In genomic region chr7:79273738-79274472, GRCm38 (mm10) we compare ENCODE assay signal across 7 mouse cellular contexts. TPM values are rescaled to one million over a fixed set of nuclear protein-coding genes. Genes with fewer than 3 reads are reported as not detected.
A peak's percentile ranks its signal among the peaks of the same experiment; 100 is the strongest.
DNase-seq lines count a peak whose midpoint lies in the region; ATAC-seq and TF ChIP-seq lines count a peak whose summit lies in the region.

No protein-coding gene starts in this region.

- peak overlapping the region; percentile 96 for H3K4me3 ChIP-seq in E14TG2a.4 (replicated peaks; ENCODE audit: low read length)
- peak overlapping the region; percentile 77 for H3K4me3 ChIP-seq in hindbrain, embryonic 12.5 days
- peak overlapping the region; percentile 87 for H3K4me3 ChIP-seq in limb, embryonic 15.5 days
- peak overlapping the region; percentile 77 for H3K4me3 ChIP-seq in olfactory bulb, adult 2 months (ENCODE audit: insufficient read depth, low read depth, low read length)

- peak overlapping the region; percentile 85 for H3K27ac ChIP-seq in hindbrain, embryonic 12.5 days
- peak overlapping the region; percentile 71 for H3K27ac ChIP-seq in limb, embryonic 15.5 days
- peak overlapping the region; percentile 27 for H3K27ac ChIP-seq in olfactory bulb, adult 2 months (ENCODE audit: insufficient read depth, low read depth, low read length)

- TF ChIP-seq POLR2A in olfactory bulb, adult 2 months (IDR thresholded peaks at IDR 0.05; ENCODE audit: insufficient read depth, low read depth, low read length), result no peak

- ATAC-seq in erythroblast, adult 5-6 weeks (replicated peaks; ENCODE audit: low FRiP score, poor library complexity, severe bottlenecking), result peak; percentile 3; the same call in 1 of the 2 replicates
- ATAC-seq in hindbrain, embryonic 12.5 days (ENCODE audit: low FRiP score), result no peak
- ATAC-seq in limb, embryonic 15.5 days (ENCODE audit: insufficient number of reproducible peaks, low FRiP score, low TSS enrichment, low read depth), result no peak

- peak; percentile 46 to 59 for DNase-seq in adrenal gland, adult 18-20 months (ENCODE audit: low spot score in 2 of 2)
- no peak for DNase-seq in layer of hippocampus, adult 18-20 months (ENCODE audit: low spot score in 2 of 2)

- 0 out of 2 replicates have a peak, but pooled peaks cover 2% of the 10 kb centered on the region for H3K36me3 ChIP-seq in E14TG2a.4 (ENCODE audit: insufficient read depth, low read length)
- no peaks in the 10 kb centered on the region for H3K36me3 ChIP-seq in hindbrain, embryonic 12.5 days
- no peaks in the 10 kb centered on the region for H3K36me3 ChIP-seq in limb, embryonic 15.5 days

- no peak for TF ChIP-seq CTCF in E14TG2a.4 (conservative IDR thresholded peaks at IDR 0.05; ENCODE audit: low read length)
- TF ChIP-seq CTCF in olfactory bulb, adult 2 months (IDR thresholded peaks at IDR 0.05; ENCODE audit: insufficient read depth, low read depth, low read length), result no peak

- H3K4me1 ChIP-seq in E14TG2a.4 (replicated peaks; ENCODE audit: low read depth, low read length), result peaks cover 90% of the 10 kb centered on the region
- peaks cover 47% of the 10 kb centered on the region for H3K4me1 ChIP-seq in hindbrain, embryonic 12.5 days
- peaks cover 34% of the 10 kb centered on the region for H3K4me1 ChIP-seq in limb, embryonic 15.5 days
- peaks cover 33% of the 10 kb centered on the region for H3K4me1 ChIP-seq in olfactory bulb, adult 2 months (ENCODE audit: control insufficient read depth, insufficient read depth, low read length)

- no peaks in the 10 kb centered on the region for H3K27me3 ChIP-seq in E14TG2a.4 (ENCODE audit: insufficient read depth, low read length)
- H3K27me3 ChIP-seq in hindbrain, embryonic 12.5 days, result no peaks in the 10 kb centered on the region
- H3K27me3 ChIP-seq in limb, embryonic 15.5 days, result no peaks in the 10 kb centered on the region

- 18% methylated on average over 15 of the region's 15 CpGs for WGBS in hindbrain, embryonic 12.5 days
- WGBS in limb, embryonic 15.5 days, result 14% methylated on average over 15 of the region's 15 CpGs
- 4% methylated on average over 15 of the region's 15 CpGs for WGBS in olfactory bulb, adult 2 months

- peak overlapping the region; percentile 80 for H3K4me2 ChIP-seq in hindbrain, embryonic 12.5 days (replicated peaks)
- peak overlapping the region; percentile 81 for H3K4me2 ChIP-seq in limb, embryonic 15.5 days

- peak overlapping the region; percentile 74 for H3K9ac ChIP-seq in hindbrain, embryonic 12.5 days
- peak overlapping the region; percentile 68 for H3K9ac ChIP-seq in limb, embryonic 15.5 days

- H3K9me3 ChIP-seq in E14TG2a.4 (ENCODE audit: low read length), result no peaks in the 10 kb centered on the region
- H3K9me3 ChIP-seq in hindbrain, embryonic 12.5 days (replicated peaks), result no peaks in the 10 kb centered on the region
- H3K9me3 ChIP-seq in limb, embryonic 15.5 days, result no peaks in the 10 kb centered on the region

RNA-seq across cellular contexts. Expression of gene Abhd2, which starts 0.9 kb away (rescaled TPM):
- 1,000 to 10,000 TPM; 1,132 to 1,460 TPM for total RNA-seq in adrenal gland, adult 18-20 months (2021)
- 19.0 and 19.6 TPM in 2 replicates for total RNA-seq in erythroblast, adult 5-6 weeks (2015; ENCODE audit: low replicate concordance)
- total RNA-seq in erythroblast, adult 5-6 weeks (2017; ENCODE audit: low replicate concordance), result 12.1 and 14.9 TPM in 2 replicates
- 14.3 and 17.7 TPM in 2 replicates for polyA plus RNA-seq in hindbrain, embryonic 12.5 days (2016; fragmentation: Nextera tagmentation; extraction: Ambion mirVana)
- polyA plus RNA-seq in limb, embryonic 15.5 days (2015; fragmentation: Nextera tagmentation; extraction: Ambion mirVana), result 9.5 and 9.6 TPM in 2 replicates
- not detected in 2 replicates for polyA plus RNA-seq in olfactory bulb, adult 2 months (2012; ENCODE audit: insufficient read depth, insufficient read length, low replicate concordance, missing spikeins)
- 10 to 100 TPM; 62.0 to 65.6 TPM for total RNA-seq in layer of hippocampus, adult 18-20 months (2021)

Comparison
In these comparisons a context has a peak if more than half of its experiments do, and no peak if none do; other contexts are left out.
1. DNase-seq: peak in adrenal gland, adult 18-20 months (2 of 2); none in layer of hippocampus, adult 18-20 months (0 of 2).
2. H3K27ac ChIP-seq: peak in every context shown above with its lines; median percentile 85 in hindbrain, embryonic 12.5 days; 71 in limb, embryonic 15.5 days; 27 in olfactory bulb, adult 2 months.
3. RNA of gene Abhd2, which starts 0.9 kb away (total RNA-seq): 1,132 to 1,460 TPM in adrenal gland, adult 18-20 months; 62.0 to 65.6 TPM in layer of hippocampus, adult 18-20 months and 12.1 to 19.6 TPM in erythroblast, adult 5-6 weeks; every median in the first group is over 10 times any median in the second.
4. Peak in every context shown above with its lines, with median percentiles within 50 percentile points of each other: H3K4me3 ChIP-seq.